Comparison of ENCODE assay signal across 1 mouse cellular context in the genomic region with DNA sequence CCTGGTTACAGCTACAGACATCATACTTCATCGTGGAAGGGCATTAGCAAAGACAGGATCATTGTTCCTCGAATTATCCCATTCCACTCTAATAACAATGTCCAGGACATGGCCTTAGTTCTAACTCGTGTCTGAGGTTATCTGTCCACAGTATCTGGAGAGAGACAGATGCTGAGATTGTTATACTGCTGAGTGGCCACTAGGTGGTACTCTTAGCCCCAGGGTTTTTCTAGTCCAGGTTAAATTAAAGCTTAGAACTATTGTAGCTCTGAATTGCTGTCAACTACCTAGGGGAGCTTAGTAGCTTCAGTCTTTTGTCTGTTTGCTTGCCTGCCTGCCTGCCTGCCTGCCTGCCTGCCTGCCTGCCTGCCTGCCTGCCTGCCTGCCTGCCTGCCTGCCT.
A peak's percentile ranks its signal among the peaks of the same experiment; 100 is the strongest.
TF ChIP-seq lines count a peak whose summit lies in the region.

No protein-coding gene starts in this region.

TF ChIP-seq in MEL, 35 proteins besides CTCF, POLR2A, EP300 and RAD21:
- peak; percentile 90 for TF ChIP-seq SMC3 (IDR thresholded peaks at IDR 0.05; ENCODE audit: low read depth, low read length)
- no peak for TF ChIP-seq MXI1 (IDR thresholded peaks at IDR 0.05; ENCODE audit: low read depth, low read length)
- TF ChIP-seq ZC3H11A (IDR thresholded peaks at IDR 0.05; ENCODE audit: low read depth, low read length) = peak; percentile 88
- TF ChIP-seq GATA1 (IDR thresholded peaks at IDR 0.05; ENCODE audit: low read depth, low read length) = peak; percentile 86
- 0 out of 2 replicates have a peak, but pooled peaks have one; percentile 45 for TF ChIP-seq TBP (IDR thresholded peaks at IDR 0.05; ENCODE audit: low read depth, low read length)
